Mouse (Mus musculus): ENCODE results near the gene Lrba. TPM values are rescaled to one million over a fixed set of nuclear protein-coding genes. Genes with fewer than 3 reads are reported as not detected.

The Lrba gene
- polyA plus RNA-seq, 1 experiment from 2014 or later = 3.7 TPM

- WGBS = 25% methylated on average over 2 of the region's 2 CpGs
- Histone ChIP-seq H3K27ac (no peak overlapping the region), H3K4me2 (no peak overlapping the region), H3K4me3 (no peak overlapping the region), H3K4me1 (no peaks in the 10 kb centered on the region), H3K36me3 (no peaks in the 10 kb centered on the region), H3K9ac (no peak overlapping the region), H3K9me3 (no peaks in the 10 kb centered on the region), H3K27me3 (no peaks in the 10 kb centered on the region)
- no peak for ATAC-seq (ENCODE audit: insufficient number of reproducible peaks, low FRiP score, low TSS enrichment, low read depth)
Measured at GRCm38 (mm10) chr3:86382557-86382956, 158.1 kb downstream of the Lrba start.

GRCm38 (mm10) chr3:86385047-86385446, 160.6 kb downstream of the Lrba start:
- H3K9ac ChIP-seq = no peak overlapping the region
- no peaks in the 10 kb centered on the region for H3K4me1 ChIP-seq
- WGBS = 38% methylated on average over 1 of the region's 1 CpGs
- no peak overlapping the region for H3K4me2 ChIP-seq
- no peak overlapping the region for H3K27ac ChIP-seq
- H3K9me3 ChIP-seq = no peaks in the 10 kb centered on the region
- H3K36me3 ChIP-seq = no peaks in the 10 kb centered on the region
- H3K27me3 ChIP-seq = no peaks in the 10 kb centered on the region
- H3K4me3 ChIP-seq = no peak overlapping the region
- no peak for ATAC-seq (ENCODE audit: insufficient number of reproducible peaks, low FRiP score, low TSS enrichment, low read depth)

- no peaks in the 10 kb centered on the region for H3K4me1 ChIP-seq
- H3K4me3 ChIP-seq = no peak overlapping the region
- WGBS = 39% methylated on average over 4 of the region's 4 CpGs
- no peak for ATAC-seq (ENCODE audit: insufficient number of reproducible peaks, low FRiP score, low TSS enrichment, low read depth)
- H3K4me2 ChIP-seq = no peak overlapping the region
- no peak overlapping the region for H3K27ac ChIP-seq
- no peaks in the 10 kb centered on the region for H3K9me3 ChIP-seq
- H3K36me3 ChIP-seq = no peaks in the 10 kb centered on the region
- H3K27me3 ChIP-seq = no peaks in the 10 kb centered on the region
- no peak overlapping the region for H3K9ac ChIP-seq
Measured at GRCm38 (mm10) chr3:86386246-86386645, 161.8 kb downstream of the Lrba start.

GRCm38 (mm10) chr3:86423828-86424227, 199.3 kb downstream of the Lrba start:
- no peaks in the 10 kb centered on the region for H3K4me1 ChIP-seq

GRCm38 (mm10) chr3:86426733-86427132, 202.3 kb downstream of the Lrba start:
- Histone ChIP-seq H3K4me2 (no peak overlapping the region), H3K36me3 (no peaks in the 10 kb centered on the region), H3K27me3 (no peaks in the 10 kb centered on the region), H3K9me3 (no peaks in the 10 kb centered on the region), H3K4me3 (no peak overlapping the region), H3K9ac (no peak overlapping the region), H3K27ac (no peak overlapping the region), H3K4me1 (no peaks in the 10 kb centered on the region)
- WGBS = 91% methylated on average over 1 of the region's 1 CpGs
- no peak for ATAC-seq (ENCODE audit: insufficient number of reproducible peaks, low FRiP score, low TSS enrichment, low read depth)

More at GRCm38 (mm10) chr3:86423828-86424227, 199.3 kb downstream of the Lrba start:
- Histone ChIP-seq H3K27ac (no peak overlapping the region), H3K9me3 (no peaks in the 10 kb centered on the region), H3K36me3 (no peaks in the 10 kb centered on the region), H3K4me3 (no peak overlapping the region), H3K9ac (no peak overlapping the region), H3K4me2 (no peak overlapping the region), H3K27me3 (no peaks in the 10 kb centered on the region)
- 93% methylated on average over 2 of the region's 2 CpGs for WGBS
- ATAC-seq (ENCODE audit: insufficient number of reproducible peaks, low FRiP score, low TSS enrichment, low read depth) = no peak

- Histone ChIP-seq H3K9me3 (no peaks in the 10 kb centered on the region), H3K27ac (no peak overlapping the region), H3K27me3 (no peaks in the 10 kb centered on the region), H3K9ac (no peak overlapping the region), H3K4me3 (no peak overlapping the region), H3K4me1 (no peaks in the 10 kb centered on the region), H3K36me3 (no peaks in the 10 kb centered on the region), H3K4me2 (no peak overlapping the region)
- ATAC-seq (ENCODE audit: insufficient number of reproducible peaks, low FRiP score, low TSS enrichment, low read depth) = no peak
- WGBS = 68% methylated on average over 4 of the region's 4 CpGs
Measured at GRCm38 (mm10) chr3:86443497-86443896, 219.0 kb downstream of the Lrba start.

- Histone ChIP-seq H3K27me3 (no peaks in the 10 kb centered on the region), H3K36me3 (no peaks in the 10 kb centered on the region), H3K27ac (no peak overlapping the region), H3K9me3 (no peaks in the 10 kb centered on the region), H3K9ac (no peak overlapping the region), H3K4me1 (no peaks in the 10 kb centered on the region), H3K4me2 (no peak overlapping the region), H3K4me3 (no peak overlapping the region)
- WGBS = 89% methylated on average over 2 of the region's 2 CpGs
- no peak for ATAC-seq (ENCODE audit: insufficient number of reproducible peaks, low FRiP score, low TSS enrichment, low read depth)
Measured at GRCm38 (mm10) chr3:86451211-86451610, 226.7 kb downstream of the Lrba start.

GRCm38 (mm10) chr3:86461582-86461981, 237.1 kb downstream of the Lrba start:
- no peak overlapping the region for H3K9ac ChIP-seq
- 82% methylated on average over 3 of the region's 3 CpGs for WGBS
- no peaks in the 10 kb centered on the region for H3K9me3 ChIP-seq
- H3K4me2 ChIP-seq = no peak overlapping the region
- no peaks in the 10 kb centered on the region for H3K4me1 ChIP-seq
- ATAC-seq (ENCODE audit: insufficient number of reproducible peaks, low FRiP score, low TSS enrichment, low read depth) = no peak
- H3K27me3 ChIP-seq = no peaks in the 10 kb centered on the region
- no peaks in the 10 kb centered on the region for H3K36me3 ChIP-seq
- no peak overlapping the region for H3K4me3 ChIP-seq
- H3K27ac ChIP-seq = no peak overlapping the region

- no peak for ATAC-seq (ENCODE audit: insufficient number of reproducible peaks, low FRiP score, low TSS enrichment, low read depth)
- no peak overlapping the region for H3K4me3 ChIP-seq
- no peaks in the 10 kb centered on the region for H3K27me3 ChIP-seq
- 90% methylated on average over 1 of the region's 1 CpGs for WGBS
- H3K9ac ChIP-seq = no peak overlapping the region
- H3K4me2 ChIP-seq = no peak overlapping the region
- no peak overlapping the region for H3K27ac ChIP-seq
- no peaks in the 10 kb centered on the region for H3K36me3 ChIP-seq
- no peaks in the 10 kb centered on the region for H3K4me1 ChIP-seq
- H3K9me3 ChIP-seq = no peaks in the 10 kb centered on the region
Measured at GRCm38 (mm10) chr3:86489992-86490391, 265.5 kb downstream of the Lrba start.

GRCm38 (mm10) chr3:86500586-86500985, 276.1 kb downstream of the Lrba start:
- H3K4me2 ChIP-seq = no peak overlapping the region
- H3K9me3 ChIP-seq = no peaks in the 10 kb centered on the region
- H3K27me3 ChIP-seq = no peaks in the 10 kb centered on the region
- no peaks in the 10 kb centered on the region for H3K4me1 ChIP-seq
- ATAC-seq (ENCODE audit: insufficient number of reproducible peaks, low FRiP score, low TSS enrichment, low read depth) = no peak
- H3K36me3 ChIP-seq = no peaks in the 10 kb centered on the region
- no peak overlapping the region for H3K9ac ChIP-seq
- no peak overlapping the region for H3K27ac ChIP-seq
- H3K4me3 ChIP-seq = no peak overlapping the region

GRCm38 (mm10) chr3:86518506-86519109, 294.1 kb downstream of the Lrba start:
- H3K9me3 ChIP-seq = no peaks in the 10 kb centered on the region
- WGBS = 85% methylated on average over 2 of the region's 2 CpGs

GRCm38 (mm10) chr3:86522880-86523505, 298.5 kb downstream of the Lrba start:
- H3K4me1 ChIP-seq = no peaks in the 10 kb centered on the region
- WGBS = 80% methylated on average over 3 of the region's 3 CpGs

More at GRCm38 (mm10) chr3:86518506-86519109, 294.1 kb downstream of the Lrba start:
- Histone ChIP-seq H3K4me3 (no peak overlapping the region), H3K27ac (no peak overlapping the region), H3K36me3 (no peaks in the 10 kb centered on the region), H3K4me2 (no peak overlapping the region), H3K4me1 (no peaks in the 10 kb centered on the region), H3K27me3 (no peaks in the 10 kb centered on the region), H3K9ac (no peak overlapping the region)
- no peak for ATAC-seq (ENCODE audit: insufficient number of reproducible peaks, low FRiP score, low TSS enrichment, low read depth)

More at GRCm38 (mm10) chr3:86522880-86523505, 298.5 kb downstream of the Lrba start:
- Histone ChIP-seq H3K9ac (no peak overlapping the region), H3K27me3 (no peaks in the 10 kb centered on the region), H3K4me3 (no peak overlapping the region), H3K9me3 (no peaks in the 10 kb centered on the region), H3K36me3 (no peaks in the 10 kb centered on the region), H3K4me2 (no peak overlapping the region), H3K27ac (no peak overlapping the region)
- ATAC-seq (ENCODE audit: insufficient number of reproducible peaks, low FRiP score, low TSS enrichment, low read depth) = no peak

Data from limb, embryonic 15.5 days (tissue).